ENCODE assay signal across 21 mouse cellular contexts in the genomic region with DNA sequence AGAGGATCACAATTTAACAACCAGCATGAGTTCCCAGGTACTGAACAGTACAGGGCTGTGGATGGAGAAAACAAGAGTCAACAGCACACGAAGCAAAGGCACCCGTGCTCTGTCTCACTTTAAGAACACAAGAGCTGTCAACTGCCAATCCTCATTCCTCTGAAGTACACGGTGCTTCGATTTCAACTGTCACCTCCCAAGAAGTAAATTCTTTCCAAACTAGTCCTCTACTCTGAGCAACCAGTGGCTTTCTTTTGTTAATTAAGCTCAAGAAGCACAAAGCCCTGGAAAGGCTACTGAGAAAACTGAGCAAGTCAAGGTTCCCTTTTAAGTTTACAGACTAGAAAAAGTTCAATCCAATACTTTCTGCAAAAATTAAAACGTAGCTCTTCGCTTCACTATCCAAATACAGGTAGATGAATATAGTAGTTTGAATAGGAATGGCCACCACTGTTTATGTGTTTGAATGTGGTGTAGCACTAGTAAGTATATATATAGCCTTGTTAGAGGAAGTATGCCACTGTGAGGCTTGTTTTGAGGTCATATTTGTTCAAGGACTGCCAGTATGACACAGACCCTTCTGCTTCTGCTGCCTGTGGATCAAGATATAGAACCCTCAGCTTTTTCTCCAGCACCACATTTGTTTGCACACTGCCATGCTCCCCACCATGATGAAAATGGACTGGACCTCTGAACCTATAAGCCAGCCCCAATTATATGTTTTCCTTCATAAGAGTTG. TPM values are rescaled to one million over a fixed set of nuclear protein-coding genes. Genes with fewer than 3 reads are reported as not detected.
DNase-seq lines count a peak whose midpoint lies in the region; ATAC-seq and TF ChIP-seq lines count a peak whose summit lies in the region.
"Had no signal": no experiment of that assay in that cellular context is flagged by ENCODE, and none has a peak within 500 bp of the region (broad histone marks: within the 10 kb centered on the region; RNA-seq: fewer than 3 reads in every experiment).

No protein-coding gene starts in this region.

- intact Hi-C loops in heart, postnatal 36 days (cut with DNase I) = no loop called here

- H3K4me2 ChIP-seq in heart, postnatal 0 days (ENCODE audit: low read depth, low read length) = peak overlapping the region; percentile 19; the same call in 1 of the 2 replicates
- H3K4me2 ChIP-seq in CH12.LX (ENCODE audit: insufficient read depth, low read depth, poor library complexity, severe bottlenecking) = peak overlapping the region; percentile 29; the same call in 1 of the 2 replicates
- H3K4me2 ChIP-seq in hindbrain, embryonic 11.5 days (replicated peaks; ENCODE audit: low read depth, low read length) = no peak overlapping the region
- H3K4me2 ChIP-seq: embryonic facial prominence, embryonic 12.5 days; midbrain, embryonic 12.5 days had no signal

- H3K27ac ChIP-seq in heart, postnatal 0 days (ENCODE audit: low read depth) = peak overlapping the region; percentile 50; the same call in 1 of the 2 replicates
- no peak overlapping the region for H3K27ac ChIP-seq in CH12.LX (ENCODE audit: insufficient read depth, low read depth)
- no peak overlapping the region for H3K27ac ChIP-seq in hindbrain, embryonic 11.5 days (ENCODE audit: low read depth, low read length)
- H3K27ac ChIP-seq: embryonic facial prominence, embryonic 12.5 days; limb, embryonic 10.5 days; liver, embryonic 13.5 days; midbrain, embryonic 12.5 days had no signal

- no peak for TF ChIP-seq EP300 in heart, postnatal 0 days (IDR thresholded peaks at IDR 0.05; ENCODE audit: low read depth)
- no peak for TF ChIP-seq EP300 in CH12.LX (IDR thresholded peaks at IDR 0.05; ENCODE audit: low read length)

- TF ChIP-seq RAD21 in CH12.LX (IDR thresholded peaks at IDR 0.05; ENCODE audit: low read depth, low read length) = no peak

- ATAC-seq in heart, postnatal 0 days (ENCODE audit: insufficient read depth, low read depth) = no peak
- ATAC-seq in granulocyte monocyte progenitor cell, adult 5-6 weeks (replicated peaks; ENCODE audit: poor library complexity, severe bottlenecking) = peak; percentile 38
- no peak for ATAC-seq in hindbrain, embryonic 11.5 days (ENCODE audit: low FRiP score)

- 40% methylated on average over 6 of the region's 6 CpGs for WGBS in heart, postnatal 0 days
- whole genome bisulfite sequencing in hindbrain, embryonic 11.5 days = 70% methylated on average over 6 of the region's 6 CpGs

- in situ Hi-C loops in CH12.LX (cut with MboI; ENCODE audit: low pct_ligation_motif_present, low pct_unique_long_range_greater_than_20kb, low sequenced_read_pairs) = no loop called here

- dilution Hi-C loops in CH12.LX (cut with MboI; ENCODE audit: extremely low pct_ligation_motif_present, extremely low pct_unique_long_range_greater_than_20kb, low sequenced_read_pairs) = no loop called here

- no peak overlapping the region for H3K4me3 ChIP-seq in heart, postnatal 0 days (ENCODE audit: low read depth, low read length)
- H3K4me3 ChIP-seq in CH12.LX (replicated peaks in 1 of 3; ENCODE audit: low read depth in 2 of 3, low read length in 2 of 3, poor library complexity in 1 of 3) = no peak overlapping the region
- no peak overlapping the region for H3K4me3 ChIP-seq in hindbrain, embryonic 11.5 days (ENCODE audit: low read depth, low read length)
- H3K4me3 ChIP-seq: embryonic facial prominence, embryonic 12.5 days; limb, embryonic 10.5 days; liver, embryonic 13.5 days; midbrain, embryonic 12.5 days; myocyte had no signal

- TF ChIP-seq CTCF in heart, postnatal 0 days (IDR thresholded peaks at IDR 0.05; ENCODE audit: low read depth) = no peak
- TF ChIP-seq CTCF in CH12.LX (conservative IDR thresholded peaks at IDR 0.05 in 1 of 2, IDR thresholded peaks at IDR 0.05 in 1 of 2; ENCODE audit: low read depth in 2 of 2, low read length in 2 of 2) = no peak

- no peaks in the 10 kb centered on the region for H3K27me3 ChIP-seq in heart, postnatal 0 days (ENCODE audit: control insufficient read depth, insufficient read depth, low read length)
- no peaks in the 10 kb centered on the region for H3K27me3 ChIP-seq in CH12.LX (replicated peaks)
- no peaks in the 10 kb centered on the region for H3K27me3 ChIP-seq in hindbrain, embryonic 11.5 days (ENCODE audit: control insufficient read depth, insufficient read depth, low read length)
- H3K27me3 ChIP-seq: embryonic facial prominence, embryonic 12.5 days; liver, embryonic 13.5 days; midbrain, embryonic 12.5 days had no signal

- H3K9ac ChIP-seq in heart, postnatal 0 days (replicated peaks; ENCODE audit: low read depth, low read length) = no peak overlapping the region
- no peak overlapping the region for H3K9ac ChIP-seq in CH12.LX (ENCODE audit: insufficient read depth, low read depth)
- no peak overlapping the region for H3K9ac ChIP-seq in hindbrain, embryonic 11.5 days (ENCODE audit: low read depth, low read length)
- H3K9ac ChIP-seq: embryonic facial prominence, embryonic 12.5 days; midbrain, embryonic 12.5 days had no signal

- no peak for TF ChIP-seq POLR2A in CH12.LX (IDR thresholded peaks at IDR 0.05; ENCODE audit: low read depth, low read length)

- no peaks in the 10 kb centered on the region for H3K9me3 ChIP-seq in heart, postnatal 0 days (replicated peaks; ENCODE audit: control insufficient read depth, low read length)
- H3K9me3 ChIP-seq in CH12.LX (replicated peaks; ENCODE audit: low read length) = no peaks in the 10 kb centered on the region
- H3K9me3 ChIP-seq in hindbrain, embryonic 11.5 days (ENCODE audit: control insufficient read depth, low read length) = no peaks in the 10 kb centered on the region
- H3K9me3 ChIP-seq: embryonic facial prominence, embryonic 12.5 days; limb, embryonic 10.5 days; liver, embryonic 13.5 days; midbrain, embryonic 12.5 days had no signal

- no peak for DNase-seq in heart, postnatal 0 days (ENCODE audit: low spot score)
- no peak for DNase-seq in heart, postnatal 36 days
- DNase-seq in 416B (ENCODE audit: low read depth) (peak; percentile 70), CH12.LX (ENCODE audit: extremely low read depth) (peak; percentile 35)
- no peak for DNase-seq in ovary, adult 18-20 months (ENCODE audit: low spot score)
- DNase-seq in thymus, postnatal 4 days = no peak
- DNase-seq in hindbrain, embryonic 11.5 days (ENCODE audit: low spot score) = no peak
- DNase-seq: cerebellum, adult 11 months; cerebellum, postnatal 25 days; heart, adult 11 months; kidney, adult 2 months; kidney, postnatal 4 days; layer of hippocampus, postnatal 36 days; liver, embryonic 13.5 days; lung, postnatal 10 days; thymus, adult 18-20 months had no signal

- peaks cover 86% of the 10 kb centered on the region for H3K79me2 ChIP-seq in CH12.LX (replicated peaks; ENCODE audit: control insufficient read depth, extremely low read depth, insufficient read depth, poor library complexity, severe bottlenecking)

- H3K4me1 ChIP-seq in heart, postnatal 0 days (ENCODE audit: control insufficient read depth, insufficient read depth) = peaks cover 36% of the 10 kb centered on the region
- H3K4me1 ChIP-seq in CH12.LX (ENCODE audit: control insufficient read depth in 1 of 2, insufficient read depth in 2 of 2) = peaks cover 19 to 70% of the 10 kb centered on the region in 2 experiments
- no peaks in the 10 kb centered on the region for H3K4me1 ChIP-seq in hindbrain, embryonic 11.5 days (replicated peaks; ENCODE audit: control insufficient read depth, insufficient read depth, low read length)

- H3K36me3 ChIP-seq in heart, postnatal 0 days (replicated peaks; ENCODE audit: control insufficient read depth, insufficient read depth, low read length) = peaks cover 16% of the 10 kb centered on the region
- peaks cover 15 to 41% of the 10 kb centered on the region in 2 experiments for H3K36me3 ChIP-seq in CH12.LX (replicated peaks in 1 of 2; ENCODE audit: control insufficient read depth in 1 of 2, insufficient read depth in 1 of 2, low read length in 1 of 2)
- peaks cover 4% of the 10 kb centered on the region; the same call in 1 of the 2 replicates for H3K36me3 ChIP-seq in hindbrain, embryonic 11.5 days (ENCODE audit: control insufficient read depth, insufficient read depth, low read length)

TF ChIP-seq in CH12.LX, 34 proteins besides CTCF, POLR2A, EP300 and RAD21 (continues in another document):
- TF ChIP-seq JUN (IDR thresholded peaks at IDR 0.05; ENCODE audit: insufficient read depth, low read depth, low read length) = no peak
- TF ChIP-seq MAFK (IDR thresholded peaks at IDR 0.05; ENCODE audit: insufficient replicate concordance, low read length) = no peak
- TF ChIP-seq GABPA (IDR thresholded peaks at IDR 0.05; ENCODE audit: insufficient replicate concordance, low read depth, low read length) = no peak
- TF ChIP-seq E2F4 (IDR thresholded peaks at IDR 0.05; ENCODE audit: insufficient replicate concordance, low read depth, low read length) = no peak
- no peak for TF ChIP-seq ZC3H11A (IDR thresholded peaks at IDR 0.05; ENCODE audit: low read depth, low read length)
- TF ChIP-seq PAX5 (IDR thresholded peaks at IDR 0.05; ENCODE audit: low read length) = no peak
- no peak for TF ChIP-seq KAT2A (IDR thresholded peaks at IDR 0.05; ENCODE audit: insufficient replicate concordance, low read length)
- TF ChIP-seq SMC3 (IDR thresholded peaks at IDR 0.05; ENCODE audit: low read depth, low read length) = no peak
- no peak for TF ChIP-seq ZKSCAN1 (IDR thresholded peaks at IDR 0.05; ENCODE audit: borderline replicate concordance, low read depth, low read length)

RNA-seq across cellular contexts. Expression of gene Fam168b, which starts 4.7 kb away (rescaled TPM):
- 83.3 and 96.0 TPM in 2 replicates for total RNA-seq in heart, postnatal 0 days (2014; rRNA removed; ENCODE audit: low replicate concordance)
- polyA plus RNA-seq in heart, postnatal 0 days (2015; fragmentation: Nextera tagmentation; extraction: Ambion mirVana) = 18.9 and 21.5 TPM in 2 replicates
- total RNA-seq in heart, postnatal 36 days (2021) = 10 to 100 TPM; 41.8 to 45.3 TPM
- total RNA-seq in CH12.LX (2012; rRNA removed) (50.5 and 51.3 TPM in 2 replicates), CH12.LX (2014; rRNA removed) (64.4 and 67.5 TPM in 2 replicates)
- 57.3 and 60.9 TPM in 2 replicates for polyA plus RNA-seq in CH12.LX (2012; ENCODE audit: insufficient read length, low read depth)
- 45.7 and 55.5 TPM in 2 replicates for total RNA-seq in granulocyte monocyte progenitor cell, adult 5-6 weeks (2014; fragmentation: Nextera tagmentation)
- total RNA-seq in granulocyte monocyte progenitor cell, adult 5-6 weeks (2017) = 54.2 and 59.6 TPM in 2 replicates
- polyA plus RNA-seq in hindbrain, embryonic 11.5 days (2014; fragmentation: Nextera tagmentation; extraction: Ambion mirVana) = 75.6 and 106 TPM in 2 replicates

RNA-seq across cellular contexts. Expression of gene Plekhb2, which starts 11.7 kb away (rescaled TPM):
- 78.5 and 79.3 TPM in 2 replicates for total RNA-seq in heart, postnatal 0 days (2014; rRNA removed; ENCODE audit: low replicate concordance)
- 65.4 and 67.2 TPM in 2 replicates for polyA plus RNA-seq in heart, postnatal 0 days (2015; fragmentation: Nextera tagmentation; extraction: Ambion mirVana)
- 100 to 1,000 TPM; 102 to 117 TPM for total RNA-seq in heart, postnatal 36 days (2021)
- total RNA-seq in CH12.LX (2012; rRNA removed) = 15.4 and 21.0 TPM in 2 replicates
- 23.8 and 24.6 TPM in 2 replicates for total RNA-seq in CH12.LX (2014; rRNA removed)
- 30.2 and 44.8 TPM in 2 replicates for polyA plus RNA-seq in CH12.LX (2012; ENCODE audit: insufficient read length, low read depth)
- total RNA-seq in granulocyte monocyte progenitor cell, adult 5-6 weeks (2014; fragmentation: Nextera tagmentation) = 26.0 and 29.6 TPM in 2 replicates
- 16.4 and 19.3 TPM in 2 replicates for total RNA-seq in granulocyte monocyte progenitor cell, adult 5-6 weeks (2017)
- 53.5 and 56.7 TPM in 2 replicates for polyA plus RNA-seq in hindbrain, embryonic 11.5 days (2014; fragmentation: Nextera tagmentation; extraction: Ambion mirVana)

Comparison
In these comparisons a context has a peak if more than half of its experiments do, and no peak if none do; other contexts are left out.
1. DNase-seq: peak in 416B (single experiment) and CH12.LX (single experiment); none in heart, postnatal 0 days (single experiment), heart, postnatal 36 days (0 of 2), ovary, adult 18-20 months (single experiment), thymus, postnatal 4 days (single experiment) and hindbrain, embryonic 11.5 days (single experiment).